Mouse (Mus musculus): Measurements from ENCODE around the gene Vmn2r61.

The Vmn2r61 gene

DNA sequence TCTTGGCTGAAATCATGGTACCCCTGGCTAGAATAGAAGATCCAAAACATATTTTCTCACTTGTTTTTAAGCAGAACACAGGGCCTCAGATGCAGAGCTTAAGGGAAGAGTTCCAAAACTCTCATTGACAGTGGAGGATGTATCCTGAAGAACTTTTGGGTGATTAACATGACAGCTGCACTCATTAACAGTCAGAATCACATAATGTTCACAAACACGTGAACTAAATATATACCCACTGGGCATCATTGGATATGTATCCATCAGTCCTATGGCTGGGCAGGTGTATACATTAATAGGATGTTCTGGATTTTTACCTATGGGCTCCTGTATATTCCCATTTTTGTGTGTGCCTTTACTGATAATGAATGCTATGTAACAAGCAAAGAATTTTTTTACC lies at the start of gene Vmn2r61:
TSS of gene Vmn2r61 (plus strand) at position 301 of the 400 bp plus-strand sequence.
- in situ Hi-C loops (cut with MboI, MseI) = no loop called here

All from T-helper 1 cell (primary cell).